Mouse (Mus musculus) retina, postnatal 7 days (tissue): ENCODE measurements around the gene Arid1b.

Experiments
- DNase-seq: peaks from one replicate; pipeline ENCODE4 v3.0.0-alpha.2; 2012; ENCODE audit warnings: low read depth, low spot score

Gene Arid1b

GRCm38 (mm10) chr17:4995561-4996051, 1.5 kb downstream of the Arid1b start:
- peak; percentile 53 for DNase-seq

GRCm38 (mm10) chr17:4996121-4996813, 2.1 kb downstream of the Arid1b start:
- DNase-seq = no peak

- DNase-seq = no peak
These were observed 2.9 kb downstream of the Arid1b start for GRCm38 (mm10) chr17:4996814-4997549.

DNA sequence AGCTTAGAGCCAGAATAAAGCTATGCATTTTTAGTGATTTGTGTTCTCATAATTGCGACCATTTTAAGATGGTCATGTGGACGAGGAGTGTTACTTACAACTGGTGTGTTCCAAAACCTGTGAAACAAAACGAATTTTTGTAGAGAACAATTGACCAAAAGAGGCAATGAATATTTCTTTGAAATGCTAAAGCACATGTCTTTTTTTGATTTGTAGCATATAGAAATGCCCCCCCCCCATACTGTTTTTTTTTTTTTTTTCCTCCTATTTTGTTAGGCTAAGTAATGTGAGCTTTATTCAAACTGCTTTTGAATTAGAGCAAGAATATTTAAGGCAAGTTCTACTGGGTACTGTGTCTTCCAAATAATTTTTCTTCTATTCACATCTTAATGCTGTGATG, 3.8 kb downstream of the Arid1b start:
- DNase-seq = no peak

DNA sequence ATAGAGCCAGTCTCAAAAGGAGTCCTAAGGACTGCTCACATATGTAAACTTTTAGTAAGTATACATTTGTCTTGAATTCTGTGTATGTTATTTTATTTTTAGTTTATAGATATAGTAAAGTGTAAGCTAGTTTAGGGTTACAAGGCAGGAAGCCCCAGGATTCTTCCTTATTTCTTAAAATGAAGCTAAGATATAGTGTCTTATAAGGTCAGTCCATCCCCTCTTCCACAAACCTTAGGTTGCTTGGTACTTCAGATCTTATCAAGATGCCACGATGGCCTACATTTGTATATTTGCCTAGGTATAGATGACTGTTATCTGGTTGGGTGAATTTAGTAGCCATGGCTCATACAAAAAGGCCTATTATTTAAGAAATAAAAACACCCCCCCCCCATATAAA, 5.1 kb downstream of the Arid1b start:
- DNase-seq = no peak

- DNase-seq = no peak
These were observed 5.9 kb downstream of the Arid1b start for GRCm38 (mm10) chr17:5000001-5000400.

DNA sequence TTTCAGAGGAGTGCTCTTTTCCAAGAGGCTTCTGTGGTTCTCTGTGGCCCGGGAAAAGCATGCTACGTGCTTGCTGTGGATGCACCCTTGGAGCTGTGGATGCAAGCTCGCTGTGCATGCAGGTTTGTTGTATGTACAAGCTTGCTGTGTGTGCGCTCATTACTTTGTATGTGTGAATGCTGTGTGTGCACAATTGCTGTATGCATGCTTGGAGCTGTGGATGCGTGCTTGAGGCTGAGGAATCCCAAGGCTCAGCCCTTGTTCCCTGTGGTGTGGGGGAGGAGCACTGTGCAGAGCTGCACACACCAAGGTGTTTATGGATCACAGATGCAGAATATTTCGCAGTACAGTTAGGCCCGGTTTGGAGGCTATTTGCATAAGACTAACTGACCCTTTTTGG, 6.7 kb downstream of the Arid1b start:
- DNase-seq = no peak

DNA sequence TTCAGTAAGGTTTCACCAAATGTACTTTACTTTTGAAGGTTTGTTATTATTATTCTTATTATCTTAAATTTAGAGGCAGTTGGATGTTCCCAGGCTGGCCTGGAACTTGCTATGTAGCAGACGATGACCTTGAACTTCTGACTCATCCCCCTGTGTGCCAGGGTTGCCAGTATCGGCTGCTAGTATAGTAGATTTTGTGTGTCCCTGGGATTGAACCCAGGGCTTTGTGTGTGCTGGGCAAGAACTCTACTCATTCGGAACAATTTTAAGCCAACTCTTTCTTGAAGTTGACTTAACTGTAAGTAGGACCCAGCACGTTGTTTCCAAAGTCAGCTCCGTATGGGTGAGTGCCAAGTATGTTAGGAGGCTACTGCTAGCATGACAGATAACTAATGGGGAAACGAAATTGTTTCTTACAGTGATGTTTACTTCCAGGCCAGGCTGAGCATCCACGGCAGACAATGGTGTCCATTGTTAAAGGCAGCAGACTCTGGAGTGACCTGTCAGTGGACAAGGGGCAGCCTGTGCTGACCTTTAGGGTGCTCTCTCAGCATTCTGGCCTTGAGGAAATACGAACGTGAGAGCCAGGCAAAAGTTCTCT, 7.5 kb downstream of the Arid1b start:
- DNase-seq = no peak

DNA sequence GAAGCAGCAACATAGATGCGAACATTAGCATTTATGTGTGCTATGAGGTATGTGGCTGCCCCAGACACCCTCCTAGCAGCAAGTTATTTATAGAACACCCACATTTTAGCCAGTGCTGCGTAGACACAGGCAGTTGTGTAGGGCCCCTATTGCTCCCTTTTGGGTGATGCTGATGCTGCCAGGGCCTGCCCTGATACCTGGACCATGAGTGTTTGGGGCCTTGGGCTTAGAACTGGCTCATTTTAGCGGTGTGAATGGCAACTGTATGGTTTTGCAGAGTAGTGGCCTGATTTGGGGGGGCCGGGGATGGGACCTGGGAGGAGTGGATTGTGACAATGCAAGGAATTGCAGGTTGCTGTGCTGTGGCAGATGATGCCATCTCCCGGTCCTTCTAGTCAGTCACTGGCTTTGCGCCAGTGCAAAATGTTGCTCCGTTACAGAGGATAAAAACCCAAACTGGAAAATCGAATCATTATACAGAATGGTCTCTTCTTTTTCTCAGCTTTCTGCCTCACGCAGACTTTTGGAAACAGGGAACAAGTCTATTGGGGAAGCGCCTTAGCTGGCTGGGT, 8.9 kb downstream of the Arid1b start:
- no peak for DNase-seq

DNA sequence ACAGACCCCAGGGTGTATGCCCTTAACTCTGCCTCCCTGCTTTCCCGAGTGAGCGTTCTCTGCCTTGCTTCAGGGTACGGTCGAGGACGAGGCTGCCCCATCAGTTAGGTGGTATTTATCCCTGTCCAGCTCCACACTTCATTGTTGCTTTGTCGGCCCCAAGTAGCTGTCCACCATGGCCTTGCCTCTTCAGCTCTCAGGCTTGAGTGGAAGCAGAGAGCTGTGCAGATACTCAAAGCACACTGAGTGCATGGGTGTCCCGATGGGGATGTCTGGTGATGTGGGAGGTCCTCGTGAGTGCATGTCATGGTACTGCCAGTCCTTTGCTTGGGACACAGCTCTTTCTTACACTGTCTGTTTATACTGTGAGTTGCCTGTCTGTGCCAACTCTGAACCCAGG, 10.1 kb downstream of the Arid1b start:
- no peak for DNase-seq

DNA sequence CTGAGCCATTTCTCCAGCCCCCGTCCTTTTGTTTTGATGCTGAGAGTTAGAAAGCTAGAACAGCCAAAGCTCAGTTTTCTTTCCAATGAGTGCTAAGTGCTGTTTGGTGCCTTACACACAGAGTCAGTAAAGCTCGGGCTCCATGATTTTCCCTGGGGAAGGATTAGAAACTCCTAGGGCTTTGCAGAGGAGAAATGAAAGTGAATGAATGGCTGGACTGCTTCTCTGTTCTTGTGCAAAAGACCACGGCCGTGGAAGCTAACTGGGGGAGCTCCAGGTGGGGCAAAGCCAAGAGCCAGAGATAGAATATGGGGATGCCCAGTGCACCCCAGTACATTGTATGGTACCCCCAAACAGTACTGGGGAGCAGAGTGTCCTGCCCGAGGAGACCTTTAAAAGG, 10.6 kb downstream of the Arid1b start:
- no peak for DNase-seq

DNA sequence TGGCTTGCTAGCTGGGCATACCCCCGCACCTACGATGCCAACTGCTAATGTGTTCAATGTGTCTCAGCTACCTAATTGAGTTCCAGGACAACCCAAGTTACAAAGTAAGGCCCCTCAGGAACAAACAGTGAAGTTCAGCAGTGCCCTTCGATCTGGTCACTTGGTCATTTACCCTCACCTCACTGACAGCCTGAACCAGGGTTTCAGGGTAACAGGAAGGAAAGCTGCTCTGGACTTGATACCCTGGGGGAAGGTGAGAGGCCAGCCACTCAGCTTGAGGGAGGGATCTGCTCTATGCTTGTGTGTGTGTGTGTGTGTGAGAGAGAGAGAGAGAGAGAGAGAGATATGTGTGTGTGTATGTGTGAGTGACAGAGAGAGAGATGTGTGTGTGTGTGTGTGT, 11.2 kb downstream of the Arid1b start:
- no peak for DNase-seq

GRCm38 (mm10) chr17:5007156-5007658, 13.1 kb downstream of the Arid1b start:
- no peak for DNase-seq

- no peak for DNase-seq
These were observed 14.1 kb downstream of the Arid1b start for GRCm38 (mm10) chr17:5008236-5008635.

DNA sequence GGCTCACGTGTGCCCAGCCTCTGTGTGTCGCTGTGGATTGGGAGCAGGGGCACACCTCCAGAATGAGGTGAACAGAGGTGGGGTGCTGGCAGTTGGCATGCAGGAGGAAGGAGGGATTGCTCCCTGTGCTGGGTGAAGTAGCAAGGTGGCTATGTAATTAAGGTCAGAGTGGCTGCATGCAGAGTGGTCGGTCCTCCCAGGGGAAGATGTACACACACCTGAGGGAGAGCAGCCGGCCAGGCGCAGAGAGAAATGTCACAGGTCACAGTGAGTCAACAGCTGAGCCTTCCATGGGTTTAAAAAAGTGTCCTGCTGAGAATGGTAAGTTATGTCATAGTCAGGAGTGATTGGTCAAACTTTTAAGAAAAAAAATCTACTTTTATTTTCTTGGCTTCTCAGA, 14.6 kb downstream of the Arid1b start:
- DNase-seq = no peak

GRCm38 (mm10) chr17:5009526-5010260, 15.6 kb downstream of the Arid1b start:
- no peak for DNase-seq

DNA sequence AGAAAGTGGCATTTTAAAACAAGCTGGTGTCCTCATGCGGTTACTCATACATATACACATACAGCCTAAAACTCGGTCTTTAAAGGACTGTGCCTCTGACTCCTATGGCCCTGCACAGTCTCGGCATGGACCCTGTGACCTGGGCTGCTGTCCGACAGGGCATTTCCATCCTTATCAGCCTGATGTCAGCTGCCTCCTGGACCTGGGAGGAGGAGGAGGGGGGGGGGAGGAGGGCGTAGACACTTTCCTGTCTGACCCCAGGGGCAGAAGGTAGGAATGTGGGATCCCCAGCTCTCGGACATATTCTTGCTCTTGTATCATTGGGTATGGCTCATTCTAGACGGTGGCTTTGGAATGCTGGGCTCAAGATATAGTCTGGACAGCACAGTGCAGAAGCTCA, 16.6 kb downstream of the Arid1b start:
- no peak for DNase-seq

GRCm38 (mm10) chr17:5012091-5012490, 18.0 kb downstream of the Arid1b start:
- no peak for DNase-seq

DNA sequence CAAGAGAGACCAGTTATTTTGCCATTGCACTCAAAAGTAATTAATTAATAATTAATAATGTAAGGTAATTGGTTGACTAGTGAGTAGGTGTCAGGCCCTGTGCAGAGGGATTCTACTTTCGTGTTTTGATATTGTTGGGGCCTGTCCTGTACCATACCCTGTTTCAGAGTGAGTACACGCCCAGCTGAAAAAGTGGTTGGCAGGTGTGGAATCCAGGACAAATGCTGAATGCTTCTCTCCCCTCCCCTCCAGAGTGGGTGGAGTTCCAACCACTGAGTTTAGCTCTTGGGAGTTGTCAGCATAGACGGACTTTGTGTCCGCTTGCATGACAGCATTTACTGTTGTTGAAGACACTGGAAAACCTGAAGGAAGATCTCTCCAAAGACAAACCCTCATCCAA, 18.4 kb downstream of the Arid1b start:
- no peak for DNase-seq

DNA sequence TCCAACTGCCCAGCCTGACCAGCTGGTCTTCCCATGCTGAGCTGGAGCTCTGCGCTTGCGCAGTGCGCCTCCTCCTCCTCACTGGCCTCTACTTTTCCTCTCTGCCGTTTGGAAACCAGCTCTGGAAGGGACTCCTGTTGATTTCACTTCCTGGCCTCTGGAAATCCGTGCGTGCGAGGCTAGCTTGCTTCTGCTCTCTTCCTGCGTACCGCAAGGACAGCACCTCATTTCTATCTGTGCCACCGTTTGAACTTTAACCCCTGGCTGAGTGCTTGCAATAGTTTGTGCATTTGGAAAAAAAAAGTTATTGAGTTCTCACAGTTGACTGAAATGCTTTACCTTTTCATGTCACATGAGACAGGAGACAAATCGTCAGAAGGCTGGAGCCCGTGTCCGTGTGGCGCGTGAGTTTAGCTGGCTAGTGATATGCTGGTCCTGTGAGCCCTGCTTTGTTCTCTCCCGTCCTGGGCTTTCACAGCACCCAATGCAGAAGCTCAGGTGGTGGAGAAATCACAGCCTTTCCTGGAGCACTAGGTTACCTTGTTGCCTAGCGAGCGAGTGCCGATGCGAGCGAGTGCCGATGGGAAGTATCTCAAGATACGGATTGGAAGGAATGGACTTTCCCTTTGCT, 20.3 kb downstream of the Arid1b start:
- DNase-seq = no peak

DNA sequence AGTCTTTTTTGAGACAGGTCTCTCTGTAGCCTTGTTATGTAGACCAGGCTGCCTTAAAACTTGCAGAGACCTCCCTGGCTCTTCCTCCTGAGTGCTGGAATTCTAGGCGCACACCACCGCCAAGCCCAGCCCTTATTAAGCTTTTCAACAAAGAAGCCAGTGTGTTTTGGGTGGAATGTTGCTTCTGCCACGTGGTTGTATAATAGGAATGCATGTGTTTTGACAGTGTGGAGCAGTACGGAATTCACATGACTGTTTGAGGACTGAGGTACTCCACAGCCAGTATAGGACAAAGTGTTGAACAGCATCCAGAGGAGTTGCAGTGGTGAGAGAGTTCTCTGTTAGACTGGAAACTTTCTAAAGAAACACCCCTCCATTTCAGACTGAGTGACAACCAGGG, 22.3 kb downstream of the Arid1b start:
- no peak for DNase-seq
